Mouse (Mus musculus) liver, adult 2 months (tissue): Measurements from ENCODE around the gene Hdhd3. TPM values are rescaled to one million over a fixed set of nuclear protein-coding genes. Genes with fewer than 3 reads are reported as not detected.
A peak's percentile ranks its signal among the peaks of the same experiment; 100 is the strongest.

Source experiments
- DNase-seq: peaks from one replicate; pipeline ENCODE4 v3.0.0-alpha.2; 2011; ENCODE audit warnings: low read depth, low spot score; ENCODE audit errors: extremely low read depth
- H3K27ac ChIP-seq: fragments of 200-500 bp; replicated peaks from 2 replicates; pipeline ENCODE4 v1.5.1; 2012; ENCODE audit warnings: low read depth, mild to moderate bottlenecking, control low read depth, inconsistent platforms, low read length; ENCODE audit not compliant: insufficient read depth
- H3K27me3 ChIP-seq: fragments of 200-500 bp; 2 replicates; pipeline ENCODE4 v1.6.1; 2012; ENCODE audit warnings: mild to moderate bottlenecking, moderate library complexity, low read length, inconsistent platforms; ENCODE audit not compliant: control insufficient read depth, insufficient read depth
- H3K36me3 ChIP-seq: fragments of 200-500 bp; 2 replicates; pipeline ENCODE4 v1.6.1; 2012; ENCODE audit warnings: low read length, inconsistent platforms; ENCODE audit not compliant: control insufficient read depth, insufficient read depth
- H3K4me1 ChIP-seq: fragments of 200-500 bp; 2 replicates; pipeline ENCODE4 v1.6.1; 2011; ENCODE audit warnings: low read length; ENCODE audit not compliant: control insufficient read depth, insufficient read depth
- H3K4me3 ChIP-seq: fragments of 200-500 bp; 2 replicates; pipeline ENCODE4 v1.5.1; 2011; ENCODE audit warnings: low read depth, mild to moderate bottlenecking, control low read depth, low read length, moderate library complexity; ENCODE audit not compliant: insufficient read depth
- H3K79me2 ChIP-seq: fragments of 200-500 bp; 2 replicates; pipeline ENCODE4 v1.6.1; 2012; ENCODE audit warnings: inconsistent platforms, mild to moderate bottlenecking, low read length, moderate library complexity; ENCODE audit not compliant: control insufficient read depth, insufficient read depth
- H3K9ac ChIP-seq: fragments of 200-500 bp; 2 replicates; pipeline ENCODE4 v1.6.1; 2012; ENCODE audit warnings: low read depth, mild to moderate bottlenecking, control low read depth, inconsistent platforms, low read length
- CTCF ChIP-seq: fragments of 200-500 bp; IDR thresholded peaks from 2 replicates; pipeline ENCODE4 v1.5.1; 2011; ENCODE audit warnings: low read depth, low read length, control low read depth
- POLR2A ChIP-seq: fragments of 200-500 bp; IDR thresholded peaks from 2 replicates; pipeline ENCODE4 v1.6.1; 2011; ENCODE audit warnings: low read length, control low read depth; ENCODE audit not compliant: insufficient read depth; ENCODE audit errors: extremely low read depth
- WGBS: fragments of 180-500 bp; shearing (Covaris S2); methylation state at CpG from one replicate; pipeline ENCODE4 v1.1.7; 2018; 5-methylcytosine and 5-hydroxymethylcytosine counted together
- polyA plus RNA-seq: library from polyadenylated mRNA; depleted of rRNA; stranded (reverse); fragments of >200 nt; gene quantifications from 2 replicates; pipeline ENCODE4 v1.2.3, GENCODE M21; 2012
- total RNA-seq: library from RNA; depleted of rRNA; stranded (reverse); fragments of >200 nt; gene quantifications from 2 replicates; pipeline ENCODE4 v1.2.3, GENCODE M21; 2014

Gene Hdhd3
- total and polyA plus RNA-seq, 2 experiments, result 14.0 to 61.4 TPM

GRCm38 (mm10) chr4:62516079-62516478, 12.8 kb upstream of the Hdhd3 start:
- peak; percentile 62 for DNase-seq
- no peak overlapping the region for H3K4me3 ChIP-seq
- H3K36me3 ChIP-seq, result peaks cover 25% of the 10 kb centered on the region
- peak overlapping the region; percentile 0; the same call in 1 of the 2 replicates for H3K9ac ChIP-seq
- H3K27me3 ChIP-seq, result no peaks in the 10 kb centered on the region
- H3K27ac ChIP-seq, result peak overlapping the region; percentile 89
- TF ChIP-seq POLR2A, result no peak
- 0 out of 2 replicates have a peak, but pooled peaks have one; percentile 17 for TF ChIP-seq CTCF
- H3K4me1 ChIP-seq, result peaks cover 27% of the 10 kb centered on the region
- peaks cover 10% of the 10 kb centered on the region; the same call in 1 of the 2 replicates for H3K79me2 ChIP-seq
- WGBS, result 14% methylated on average over 2 of the region's 2 CpGs

GRCm38 (mm10) chr4:62515490-62515889, 12.2 kb upstream of the Hdhd3 start:
- no peak for DNase-seq
- TF ChIP-seq CTCF, result no peak
- no peak for TF ChIP-seq POLR2A
- peak overlapping the region; percentile 89 for H3K27ac ChIP-seq
- H3K4me1 ChIP-seq, result peaks cover 27% of the 10 kb centered on the region
- 47% methylated on average over 3 of the region's 3 CpGs for WGBS
- H3K27me3 ChIP-seq, result no peaks in the 10 kb centered on the region
- H3K4me3 ChIP-seq, result no peak overlapping the region
- H3K36me3 ChIP-seq, result peaks cover 30% of the 10 kb centered on the region
- peaks cover 10% of the 10 kb centered on the region; the same call in 1 of the 2 replicates for H3K79me2 ChIP-seq
- no peak overlapping the region for H3K9ac ChIP-seq

GRCm38 (mm10) chr4:62514995-62515394, 11.7 kb upstream of the Hdhd3 start:
- H3K36me3 ChIP-seq, result peaks cover 30% of the 10 kb centered on the region
- 87% methylated on average over 7 of the region's 7 CpGs for WGBS
- peaks cover 10% of the 10 kb centered on the region; the same call in 1 of the 2 replicates for H3K79me2 ChIP-seq
- no peak for DNase-seq
- no peaks in the 10 kb centered on the region for H3K27me3 ChIP-seq
- no peak overlapping the region for H3K4me3 ChIP-seq
- no peak overlapping the region for H3K9ac ChIP-seq
- peak overlapping the region; percentile 89 for H3K27ac ChIP-seq
- peaks cover 31% of the 10 kb centered on the region for H3K4me1 ChIP-seq
- TF ChIP-seq CTCF, result no peak
- no peak for TF ChIP-seq POLR2A

- no peak overlapping the region for H3K9ac ChIP-seq
- no peak for DNase-seq
- peaks cover 39% of the 10 kb centered on the region for H3K4me1 ChIP-seq
- 88% methylated on average over 11 of the region's 11 CpGs for WGBS
- no peak overlapping the region for H3K27ac ChIP-seq
- TF ChIP-seq POLR2A (no peak), CTCF (no peak)
- H3K27me3 ChIP-seq, result no peaks in the 10 kb centered on the region
- H3K36me3 ChIP-seq, result peaks cover 37% of the 10 kb centered on the region
- H3K4me3 ChIP-seq, result no peak overlapping the region
- H3K79me2 ChIP-seq, result peaks cover 10% of the 10 kb centered on the region; the same call in 1 of the 2 replicates
Observed at GRCm38 (mm10) chr4:62513998-62514506, 10.8 kb upstream of the Hdhd3 start.

GRCm38 (mm10) chr4:62509946-62510345, 6.7 kb upstream of the Hdhd3 start:
- DNase-seq, result peak; percentile 96
- Histone ChIP-seq H3K36me3 (peaks cover 45% of the 10 kb centered on the region), H3K27me3 (no peaks in the 10 kb centered on the region), H3K9ac (no peak overlapping the region), H3K4me1 (peaks cover 32% of the 10 kb centered on the region), H3K4me3 (no peak overlapping the region), H3K79me2 (no peaks in the 10 kb centered on the region), H3K27ac (peak overlapping the region; percentile 25)
- TF ChIP-seq POLR2A, result no peak
- no peak for TF ChIP-seq CTCF
- 22% methylated on average over 11 of the region's 11 CpGs for WGBS

GRCm38 (mm10) chr4:62508839-62509238, 5.6 kb upstream of the Hdhd3 start:
- H3K4me1 ChIP-seq, result peaks cover 32% of the 10 kb centered on the region
- TF ChIP-seq CTCF (no peak), POLR2A (no peak)
- no peaks in the 10 kb centered on the region for H3K27me3 ChIP-seq
- H3K4me3 ChIP-seq, result no peak overlapping the region
- H3K79me2 ChIP-seq, result no peaks in the 10 kb centered on the region
- WGBS, result 22% methylated on average over 5 of the region's 5 CpGs
- peak; percentile 69 for DNase-seq
- H3K36me3 ChIP-seq, result peaks cover 43% of the 10 kb centered on the region
- peak overlapping the region; percentile 64 for H3K27ac ChIP-seq
- H3K9ac ChIP-seq, result 0 out of 2 replicates have a peak overlapping the region, but pooled peaks have one; percentile 14
